Mouse (Mus musculus): ENCODE results near the gene Tmprss11a. TPM values are rescaled to one million over a fixed set of nuclear protein-coding genes. Genes with fewer than 3 reads are reported as not detected.

Gene Tmprss11a
- polyA plus RNA-seq, 1 experiment from 2014 or later = not detected

Other genes with a start within 250 kb of the Tmprss11a start
- gene Tmprss11c, start 179.7 kb downstream of the Tmprss11a start, polyA plus RNA-seq (2014; fragmentation: Nextera tagmentation; extraction: Ambion mirVana) = not detected in 2 replicates
- gene Tmprss11d, start 95.6 kb downstream of the Tmprss11a start, polyA plus RNA-seq (2014; fragmentation: Nextera tagmentation; extraction: Ambion mirVana) = not detected in 2 replicates
- not detected in 2 replicates for gene Tmprss11g, start 49.6 kb upstream of the Tmprss11a start, polyA plus RNA-seq (2014; fragmentation: Nextera tagmentation; extraction: Ambion mirVana)
- not detected in 2 replicates for gene Tmprss11f, start 163.4 kb upstream of the Tmprss11a start, polyA plus RNA-seq (2014; fragmentation: Nextera tagmentation; extraction: Ambion mirVana)
- not detected in 2 replicates for gene Tmprss11b, start 207.4 kb upstream of the Tmprss11a start, polyA plus RNA-seq (2014; fragmentation: Nextera tagmentation; extraction: Ambion mirVana)